Mouse (Mus musculus) stomach, postnatal 0 days (tissue): ENCODE measurements around the gene Tbc1d14. TPM values are rescaled to one million over a fixed set of nuclear protein-coding genes. Genes with fewer than 3 reads are reported as not detected.
A peak's percentile ranks its signal among the peaks of the same experiment; 100 is the strongest.

Experiments
- ATAC-seq: fragments of 200-750 bp; cut with Nextera tagmentation; 2 replicates; pipeline ENCODE4 v1.8.0; 2017; ENCODE audit not compliant: low FRiP score, low TSS enrichment
- DNase-seq: peaks from one replicate; pipeline ENCODE4 v3.0.0-alpha.2; 2016; ENCODE audit warnings: low spot score
- H3K27ac ChIP-seq: fragments of 300-500 bp; sonication (generic); replicated peaks from 2 replicates; pipeline ENCODE4 v1.5.1; 2014; ENCODE audit warnings: mild to moderate bottlenecking, control low read depth
- H3K27me3 ChIP-seq: fragments of 300-500 bp; sonication (generic); 2 replicates; pipeline ENCODE4 v1.6.1; 2014; ENCODE audit warnings: low read length; ENCODE audit not compliant: control insufficient read depth, insufficient read depth
- H3K36me3 ChIP-seq: fragments of 300-500 bp; sonication (generic); 2 replicates; pipeline ENCODE4 v1.6.1; 2014; ENCODE audit warnings: low read length, mixed read lengths; ENCODE audit not compliant: control insufficient read depth, insufficient read depth
- H3K4me1 ChIP-seq: fragments of 300-500 bp; sonication (generic); replicated peaks from 2 replicates; pipeline ENCODE4 v1.6.1; 2014; ENCODE audit warnings: antibody characterized with exemption; ENCODE audit not compliant: control insufficient read depth, insufficient read depth
- H3K4me2 ChIP-seq: fragments of 300-500 bp; sonication (generic); replicated peaks from 2 replicates; pipeline ENCODE4 v1.6.1; 2014; ENCODE audit warnings: low read depth, mild to moderate bottlenecking, control low read depth, moderate library complexity
- H3K4me3 ChIP-seq: fragments of 300-500 bp; sonication (generic); 2 replicates; pipeline ENCODE4 v1.5.1; 2014; ENCODE audit warnings: low read depth, low read length, control low read depth
- H3K9ac ChIP-seq: fragments of 300-500 bp; sonication (generic); 2 replicates; pipeline ENCODE4 v1.6.1; 2014; ENCODE audit warnings: mild to moderate bottlenecking, low read length, control low read depth, mixed read lengths
- H3K9me3 ChIP-seq: fragments of 300-500 bp; sonication (generic); 2 replicates; pipeline ENCODE4 v1.6.1; 2016; ENCODE audit warnings: low read length; ENCODE audit not compliant: control insufficient read depth
- CTCF ChIP-seq: IDR thresholded peaks from 2 replicates; pipeline ENCODE4 v1.5.1; 2016; ENCODE audit warnings: antibody characterized with exemption, low read depth, mild to moderate bottlenecking, moderate library complexity
- EP300 ChIP-seq: optimal IDR thresholded peaks from 2 replicates; pipeline ENCODE3; 2016; ENCODE audit warnings: antibody characterized with exemption
- WGBS: fragments of 180-500 bp; shearing (Covaris S2); extraction: QIAGEN DNeasy Blood & Tissue Kit; methylation state at CpG from one replicate; pipeline ENCODE4 v1.1.7; 2014; 5-methylcytosine and 5-hydroxymethylcytosine counted together
- polyA plus RNA-seq: library from polyadenylated mRNA; unstranded; fragments of >200 nt; fragmentation: Nextera tagmentation; extraction: Ambion mirVana; gene quantifications from 2 replicates; pipeline ENCODE4 v1.2.1, GENCODE M21; 2015

The Tbc1d14 gene
- polyA plus RNA-seq, 1 experiment from 2014 or later: 22.1 TPM

GRCm38 (mm10) chr5:36598883-36599282 lies 5.8 kb upstream of the Tbc1d14 start:
- no peak overlapping the region for H3K4me3 ChIP-seq
- H3K9ac ChIP-seq: no peak overlapping the region
- no peaks in the 10 kb centered on the region for H3K4me1 ChIP-seq
- H3K4me2 ChIP-seq: no peak overlapping the region
- H3K9me3 ChIP-seq: no peaks in the 10 kb centered on the region
- WGBS: 62% methylated on average over 1 of the region's 1 CpGs
- no peak for DNase-seq
- no peak for TF ChIP-seq EP300
- no peak for TF ChIP-seq CTCF
- no peaks in the 10 kb centered on the region for H3K27me3 ChIP-seq
- no peak for ATAC-seq
- H3K27ac ChIP-seq: no peak overlapping the region
- H3K36me3 ChIP-seq: peaks cover 7% of the 10 kb centered on the region

DNA sequence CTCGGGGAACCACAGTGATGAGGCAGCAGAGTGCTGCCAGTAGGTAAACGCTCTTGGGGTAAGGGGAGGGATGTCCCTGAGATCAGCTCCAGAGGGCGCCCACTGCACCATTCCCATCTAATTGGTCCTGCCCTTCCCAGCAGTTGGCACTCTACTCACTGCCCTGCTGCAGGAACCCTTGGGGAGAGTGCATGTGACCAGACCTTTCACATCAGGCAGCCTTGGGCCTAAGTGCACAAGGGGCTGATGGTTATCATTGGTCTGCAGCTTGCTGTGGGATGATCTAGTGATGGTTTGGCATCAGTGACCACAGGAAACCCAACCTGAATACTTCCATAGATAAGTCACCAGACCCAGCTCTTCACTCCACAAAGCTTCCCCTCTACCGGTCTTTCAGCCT lies 4.6 kb upstream of the Tbc1d14 start:
- Histone ChIP-seq H3K9me3 (no peaks in the 10 kb centered on the region), H3K9ac (no peak overlapping the region), H3K4me2 (no peak overlapping the region), H3K4me3 (no peak overlapping the region), H3K36me3 (peaks cover 7% of the 10 kb centered on the region; the same call in 1 of the 2 replicates), H3K27ac (no peak overlapping the region), H3K27me3 (no peaks in the 10 kb centered on the region), H3K4me1 (no peaks in the 10 kb centered on the region)
- ATAC-seq (0 out of 2 replicates have a peak, but pooled peaks have one; percentile 22), DNase-seq (peak; percentile 44)
- TF ChIP-seq EP300 (no peak), CTCF (peak; percentile 62)
- 31% methylated on average over 4 of the region's 4 CpGs for WGBS

DNA sequence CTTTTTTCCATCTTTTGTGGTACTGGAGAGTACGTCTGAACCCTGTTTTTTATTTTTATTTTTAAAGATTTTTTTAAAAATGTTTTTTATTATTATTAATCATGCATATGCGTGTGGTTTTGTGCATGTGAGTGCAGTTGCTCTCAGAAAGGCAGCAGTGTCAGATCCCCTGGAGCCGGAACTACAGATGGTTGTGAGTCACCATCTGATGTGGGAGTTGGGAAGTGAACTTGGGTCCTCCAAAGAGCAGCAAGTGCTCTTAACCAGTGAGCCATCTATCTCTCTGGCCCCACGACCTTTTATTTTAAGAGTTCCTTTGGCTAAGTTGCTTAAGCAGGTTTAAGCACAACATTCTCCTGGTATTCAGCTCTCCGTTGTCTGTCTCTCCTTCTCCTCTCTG lies 3.1 kb upstream of the Tbc1d14 start:
- no peaks in the 10 kb centered on the region for H3K27me3 ChIP-seq
- DNase-seq (no peak), ATAC-seq (no peak)
- H3K4me1 ChIP-seq: no peaks in the 10 kb centered on the region
- no peak for TF ChIP-seq EP300
- TF ChIP-seq CTCF: no peak
- no peak overlapping the region for H3K4me3 ChIP-seq
- no peak overlapping the region for H3K4me2 ChIP-seq
- no peak overlapping the region for H3K9ac ChIP-seq
- peaks cover 3% of the 10 kb centered on the region; the same call in 1 of the 2 replicates for H3K36me3 ChIP-seq
- H3K27ac ChIP-seq: no peak overlapping the region
- 64% methylated on average over 5 of the region's 5 CpGs for WGBS
- H3K9me3 ChIP-seq: no peaks in the 10 kb centered on the region

GRCm38 (mm10) chr5:36595115-36595514 lies 2.0 kb upstream of the Tbc1d14 start:
- Histone ChIP-seq H3K4me3 (no peak overlapping the region), H3K9me3 (no peaks in the 10 kb centered on the region), H3K4me2 (no peak overlapping the region), H3K36me3 (no peaks in the 10 kb centered on the region), H3K9ac (no peak overlapping the region), H3K4me1 (no peaks in the 10 kb centered on the region), H3K27ac (no peak overlapping the region), H3K27me3 (no peaks in the 10 kb centered on the region)
- TF ChIP-seq CTCF: peak; percentile 45
- no peak for TF ChIP-seq EP300
- DNase-seq: no peak
- 25% methylated on average over 3 of the region's 3 CpGs for WGBS
- ATAC-seq: no peak

DNA sequence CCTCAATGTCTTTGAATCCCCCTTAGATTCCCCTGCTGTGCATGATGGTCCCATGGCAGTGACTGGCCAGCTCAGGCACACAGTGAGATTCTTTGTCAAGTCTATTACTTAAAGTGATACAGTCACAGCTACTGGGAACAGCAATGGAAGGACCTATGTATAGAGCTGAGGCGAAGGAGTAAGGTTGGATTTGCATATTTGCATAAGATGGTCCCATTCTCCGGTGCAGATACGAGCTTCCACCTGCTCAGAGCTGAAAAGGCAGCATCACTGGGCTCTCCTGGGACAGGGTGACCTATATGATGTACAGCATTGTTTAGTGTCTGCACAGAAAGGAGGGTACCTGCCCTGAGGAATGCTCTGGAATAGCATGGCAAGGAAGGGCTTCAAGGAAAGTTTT lies 1.3 kb upstream of the Tbc1d14 start:
- H3K4me1 ChIP-seq: no peaks in the 10 kb centered on the region
- TF ChIP-seq CTCF: no peak

DNA sequence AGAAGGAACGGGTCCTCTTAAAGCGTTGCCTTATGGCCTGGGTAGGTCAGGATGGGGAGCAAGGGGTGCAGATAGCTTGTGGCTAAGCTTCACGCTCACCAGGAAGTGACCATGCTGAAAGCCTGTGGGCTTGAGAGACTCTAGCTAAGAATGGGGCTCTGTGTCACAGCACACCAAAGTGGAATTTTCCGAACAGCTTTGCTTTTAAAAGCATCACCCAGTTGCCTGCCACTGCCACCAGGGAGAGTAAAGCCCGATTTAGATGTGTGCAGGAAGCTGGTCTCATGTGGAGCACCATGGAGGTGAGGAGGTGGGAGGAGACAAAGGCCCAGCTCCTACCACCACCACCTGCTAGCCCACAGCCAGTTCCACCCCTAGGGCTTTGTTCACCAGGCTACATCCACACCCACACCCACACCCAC lies 2.6 kb downstream of the Tbc1d14 start:
- TF ChIP-seq EP300 (no peak), CTCF (peak; percentile 14; the same call in 1 of the 2 replicates)
- H3K9ac ChIP-seq: no peak overlapping the region
- H3K27me3 ChIP-seq: no peaks in the 10 kb centered on the region
- 70% methylated on average over 5 of the region's 5 CpGs for WGBS
- H3K4me3 ChIP-seq: no peak overlapping the region
- no peak overlapping the region for H3K27ac ChIP-seq
- no peaks in the 10 kb centered on the region for H3K36me3 ChIP-seq
- no peaks in the 10 kb centered on the region for H3K9me3 ChIP-seq
- no peaks in the 10 kb centered on the region for H3K4me1 ChIP-seq
- no peak overlapping the region for H3K4me2 ChIP-seq
- no peak for DNase-seq
- ATAC-seq: peak; percentile 15; the same call in 1 of the 2 replicates

More for the DNA sequence above, 1.3 kb upstream of the Tbc1d14 start:
- WGBS: 76% methylated on average over 3 of the region's 3 CpGs
- Histone ChIP-seq H3K4me3 (no peak overlapping the region), H3K27ac (no peak overlapping the region), H3K9me3 (no peaks in the 10 kb centered on the region), H3K9ac (no peak overlapping the region), H3K36me3 (no peaks in the 10 kb centered on the region), H3K4me2 (no peak overlapping the region), H3K27me3 (no peaks in the 10 kb centered on the region)
- DNase-seq: no peak
- ATAC-seq: no peak
